Mouse (Mus musculus): ENCODE results near the gene Smo. TPM values are rescaled to one million over a fixed set of nuclear protein-coding genes. Genes with fewer than 3 reads are reported as not detected.

Gene Smo
- total RNA-seq, 2 experiments from 2014 or later = 21.2 to 26.3 TPM

DNA sequence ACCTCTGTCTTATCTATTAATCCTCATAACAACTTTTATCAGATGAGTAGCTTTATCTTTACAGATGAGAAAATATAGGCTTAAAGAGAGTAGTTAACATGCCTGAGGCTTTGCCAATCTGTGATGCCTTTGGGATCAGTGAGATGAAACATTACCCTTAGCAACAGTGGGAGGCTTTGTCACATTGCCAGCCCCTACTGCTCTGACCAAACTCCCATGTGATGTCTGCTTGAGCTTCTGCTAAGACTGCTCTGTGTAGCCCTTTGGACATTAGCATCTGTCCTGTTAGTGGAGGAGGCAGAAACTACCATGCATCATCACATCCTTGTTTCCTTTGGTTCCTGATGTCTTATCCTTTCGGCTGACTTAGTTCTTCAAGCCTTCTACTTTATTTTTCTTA, 40.3 kb downstream of the Smo start:
- DNase-seq = peak; percentile 24

DNA sequence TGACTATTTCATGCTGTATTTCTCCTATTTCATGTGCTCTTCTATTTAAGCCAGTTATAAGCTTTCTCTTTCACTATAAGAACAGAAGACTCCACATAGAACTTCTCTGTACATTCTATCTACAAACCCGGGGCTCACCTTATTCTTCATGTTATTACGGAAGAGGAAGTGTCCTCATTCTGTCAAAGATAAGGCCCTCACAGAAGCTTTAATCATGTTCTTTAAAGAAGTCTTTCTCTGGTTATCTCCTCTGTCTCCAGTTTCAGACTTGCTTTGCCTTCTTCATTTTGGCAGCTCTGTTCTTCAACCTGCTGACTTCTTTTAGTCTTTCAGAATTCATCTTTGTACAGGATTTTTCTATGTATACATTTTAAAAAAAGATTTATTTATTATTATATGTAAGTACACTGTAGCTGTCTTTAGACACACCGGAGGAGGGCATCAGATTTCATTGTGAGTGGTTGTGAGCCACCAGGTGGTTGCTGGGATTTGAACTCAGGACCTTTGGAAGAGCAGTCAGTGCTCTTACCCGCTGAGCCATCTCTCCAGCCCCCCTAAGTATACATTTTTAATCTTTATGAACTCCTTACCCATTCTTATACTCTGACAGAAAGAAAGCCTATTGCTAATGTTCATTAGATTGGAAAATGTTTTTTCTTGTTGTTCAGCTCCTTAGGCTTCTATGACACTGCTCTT, 41.4 kb downstream of the Smo start:
- DNase-seq = no peak

DNA sequence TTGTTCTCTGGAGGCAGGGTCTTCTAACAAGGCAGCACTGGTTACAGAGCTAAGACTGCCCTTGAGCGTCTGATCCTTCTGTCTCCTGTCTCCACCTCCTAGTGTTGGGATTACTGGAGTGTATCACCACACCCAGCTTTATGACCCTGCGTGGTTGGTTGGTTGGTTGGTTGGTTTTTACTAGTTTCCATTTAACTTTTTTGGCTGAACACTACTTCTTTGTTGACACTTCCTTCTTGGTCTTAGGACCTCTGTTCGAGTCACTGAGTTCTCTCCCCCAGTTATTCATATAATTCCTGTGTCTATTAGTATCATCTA, 41.9 kb downstream of the Smo start:
- DNase-seq = no peak

DNA sequence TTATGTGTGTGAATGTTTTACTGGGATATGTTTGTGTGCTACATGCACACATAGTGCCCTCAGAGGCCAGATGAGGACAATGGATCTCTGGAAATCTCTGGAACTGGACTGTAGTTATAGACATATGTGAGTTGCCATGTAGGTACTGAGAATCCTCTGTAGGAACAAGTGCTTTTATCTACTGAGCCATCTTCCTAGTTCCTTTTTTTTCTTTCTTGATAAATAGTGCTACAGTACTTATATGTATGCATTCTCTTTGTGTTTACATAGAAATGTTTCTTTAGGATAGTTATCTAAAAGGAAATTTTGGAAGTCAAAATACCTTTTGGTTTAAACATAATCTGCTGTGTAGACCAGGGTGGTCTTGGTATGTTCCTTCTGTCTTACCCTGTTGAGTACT, 44.8 kb downstream of the Smo start:
- no peak for DNase-seq

DNA sequence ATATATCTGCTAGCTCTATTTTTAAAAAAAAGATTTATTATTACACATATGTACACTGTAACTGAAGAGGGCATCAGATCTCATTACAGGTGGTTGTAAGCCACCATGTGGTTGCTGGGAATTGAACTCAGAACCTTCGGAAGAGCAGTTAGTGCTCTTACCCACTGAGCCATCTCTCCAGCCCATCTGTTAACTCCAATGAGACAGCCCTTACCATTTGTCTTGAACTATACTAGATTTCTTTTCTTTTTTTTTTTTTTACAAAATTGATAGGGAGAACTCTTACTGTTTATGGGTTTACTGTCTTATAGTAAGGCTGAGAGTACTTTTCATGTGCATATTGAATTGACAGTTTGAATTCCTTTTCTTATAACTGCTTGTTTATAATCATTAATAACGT, 45.3 kb downstream of the Smo start:
- DNase-seq = no peak

DNA sequence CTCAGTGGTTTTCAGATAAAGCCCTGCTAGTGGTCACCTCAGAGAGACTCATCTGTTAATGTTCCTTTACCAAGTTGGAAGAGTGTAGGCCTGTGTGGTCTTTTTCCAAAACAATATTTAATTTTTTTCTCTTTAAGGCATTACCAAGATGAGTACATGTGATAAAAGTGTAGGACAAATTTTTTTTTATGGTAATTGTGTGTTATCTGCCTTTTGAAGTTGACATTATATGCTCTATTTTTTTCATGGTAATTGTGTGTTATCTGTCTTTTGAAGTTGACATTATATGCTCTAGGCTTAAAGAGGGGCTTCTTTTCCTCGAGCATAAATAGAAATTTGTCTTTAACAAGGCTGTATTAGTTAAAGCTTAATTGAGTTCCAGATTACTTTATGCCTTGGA, 46.9 kb downstream of the Smo start:
- DNase-seq = no peak

DNA sequence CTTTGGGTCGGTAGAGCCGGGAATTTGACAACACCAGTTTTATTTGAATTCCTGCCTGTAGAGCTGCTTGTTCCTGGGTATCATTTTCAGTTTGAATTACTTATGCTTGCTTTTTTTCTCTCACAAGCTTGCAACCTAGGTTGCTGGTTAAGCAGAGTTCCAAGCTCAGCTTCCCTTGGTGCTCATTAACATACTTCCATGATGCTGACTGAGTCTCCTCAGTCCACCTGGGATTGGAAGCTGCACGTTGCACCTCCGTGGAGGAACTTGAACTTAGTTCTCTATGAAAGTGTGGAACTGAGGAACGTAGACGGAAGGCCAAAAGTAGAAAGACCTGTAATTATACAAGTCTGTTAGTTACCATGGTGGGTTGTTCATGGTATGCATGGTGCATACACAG, 48.7 kb downstream of the Smo start:
- no peak for DNase-seq

DNA sequence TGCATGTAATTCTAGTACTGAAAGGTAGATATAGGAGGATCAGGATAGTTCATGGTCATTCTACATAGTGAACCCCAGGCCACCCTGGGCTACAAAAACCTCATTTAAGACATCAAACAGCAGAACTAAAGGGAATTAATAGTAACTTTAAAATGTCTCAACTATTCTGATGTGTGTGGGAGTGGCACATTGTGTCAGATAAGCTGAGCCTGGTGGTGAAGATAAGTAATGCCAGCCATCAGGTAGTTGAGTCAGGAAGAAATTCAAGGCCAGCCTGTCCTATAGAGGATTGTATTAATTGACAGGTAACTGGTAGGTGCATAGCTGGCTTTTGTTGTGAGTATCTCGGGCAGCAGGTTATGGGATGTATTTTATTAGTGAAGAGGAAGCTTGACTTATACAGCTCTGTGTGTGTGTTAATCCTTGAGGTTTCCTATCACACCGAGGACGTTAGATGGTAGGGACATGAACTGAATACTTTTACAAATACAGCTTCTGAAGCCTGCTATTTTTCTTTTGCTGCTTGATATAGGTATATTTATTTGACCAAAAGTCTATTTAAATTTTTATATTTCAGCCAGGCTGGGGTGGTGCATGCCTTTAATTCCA, 49.2 kb downstream of the Smo start:
- DNase-seq = no peak

DNA sequence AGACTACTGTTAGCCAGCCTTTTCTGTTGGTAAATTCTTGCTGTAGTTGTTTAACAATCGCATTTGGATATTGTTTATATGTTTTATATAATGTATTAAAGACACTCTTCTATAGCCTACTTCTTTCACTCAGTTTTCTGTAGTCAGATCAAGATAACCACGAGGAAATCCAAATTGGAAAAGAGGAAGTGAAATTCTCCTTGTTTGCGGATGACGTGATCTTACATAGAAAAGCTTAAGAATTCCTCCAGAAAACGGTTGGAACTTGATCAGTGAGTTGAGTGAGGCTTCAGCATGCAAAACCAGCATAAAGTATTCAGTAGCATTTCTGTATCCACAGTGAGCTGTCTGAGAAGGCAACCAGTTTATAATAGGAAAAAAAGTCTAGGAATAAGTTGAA, 50.5 kb downstream of the Smo start:
- no peak for DNase-seq

DNA sequence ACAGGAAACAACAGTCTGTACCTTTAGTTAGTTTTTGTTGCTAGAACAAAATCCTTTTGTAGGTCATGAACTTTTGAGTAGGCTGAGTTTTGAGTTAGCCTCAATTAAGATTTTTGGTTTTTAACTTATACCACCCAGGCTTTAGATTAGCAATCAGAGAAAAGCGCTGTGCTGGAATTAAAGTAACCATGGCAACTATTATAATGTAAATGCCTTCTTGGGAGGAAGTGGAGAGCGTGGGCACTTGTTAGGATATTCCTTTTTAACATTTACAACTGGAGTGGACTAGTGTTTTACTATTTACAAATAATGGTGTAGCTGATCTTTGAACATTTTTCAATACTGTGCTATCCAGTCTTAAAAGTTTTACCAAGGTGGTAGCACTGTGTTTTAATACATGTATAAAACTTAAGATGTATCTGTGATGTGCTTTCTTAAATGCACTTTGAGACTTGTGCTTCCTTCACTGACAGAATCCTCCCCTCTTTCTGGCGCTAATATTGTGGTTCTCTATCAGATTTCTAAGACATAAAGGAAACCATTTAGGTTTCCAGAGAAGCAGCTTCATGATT, 53.6 kb downstream of the Smo start:
- no peak for DNase-seq

DNA sequence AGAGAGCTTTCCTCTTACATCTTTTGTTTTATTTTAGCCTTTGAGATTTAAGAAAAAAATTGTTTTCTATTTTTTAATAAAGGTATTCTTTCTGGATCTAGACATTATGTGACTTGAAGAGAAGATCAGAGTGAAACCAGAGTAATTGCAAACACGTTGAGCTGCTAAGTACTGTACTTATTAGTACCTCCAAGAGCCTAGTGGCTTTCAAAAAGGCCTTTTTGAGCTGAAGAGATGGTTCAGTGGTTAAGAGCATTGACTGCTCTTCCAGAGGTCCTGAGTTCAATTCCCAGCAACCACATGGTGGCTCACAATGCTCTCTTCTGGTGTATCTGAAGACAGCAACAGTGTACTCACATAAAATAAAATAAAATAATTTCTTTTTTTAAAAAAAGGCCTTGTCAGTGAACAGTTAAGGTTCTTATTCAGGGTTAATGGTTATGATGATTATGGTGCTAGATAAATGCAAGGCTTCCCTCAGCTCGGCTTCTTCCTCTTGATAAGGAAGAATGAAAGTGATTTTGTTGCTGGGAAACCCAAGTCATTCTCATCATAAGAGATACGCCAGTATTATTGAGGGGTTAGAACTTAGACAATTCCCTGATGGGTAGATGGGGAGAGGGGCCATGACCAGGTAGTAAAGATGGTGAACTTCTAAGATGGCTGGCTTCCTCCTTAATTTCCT, 54.9 kb downstream of the Smo start:
- no peak for DNase-seq

DNA sequence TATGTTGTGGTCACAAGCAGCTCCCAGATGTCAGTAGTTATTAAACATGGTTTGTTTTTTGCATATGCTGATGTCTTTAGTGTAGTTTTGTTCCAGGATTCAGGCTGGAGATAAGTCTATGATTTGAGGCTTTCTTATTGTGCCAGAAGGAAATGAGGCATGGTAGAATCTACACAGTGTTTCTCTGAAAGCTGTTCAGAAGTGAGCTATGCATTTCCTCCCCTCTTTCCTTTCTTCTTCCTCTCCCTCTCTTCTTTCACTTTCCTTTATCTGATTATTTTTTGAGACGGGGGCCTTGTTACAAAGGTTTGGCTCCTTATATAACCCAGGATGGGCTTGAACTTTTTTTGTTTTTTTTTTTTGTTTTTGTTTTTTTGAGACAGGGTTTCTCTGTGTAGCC, 58.2 kb downstream of the Smo start:
- DNase-seq = no peak

DNA sequence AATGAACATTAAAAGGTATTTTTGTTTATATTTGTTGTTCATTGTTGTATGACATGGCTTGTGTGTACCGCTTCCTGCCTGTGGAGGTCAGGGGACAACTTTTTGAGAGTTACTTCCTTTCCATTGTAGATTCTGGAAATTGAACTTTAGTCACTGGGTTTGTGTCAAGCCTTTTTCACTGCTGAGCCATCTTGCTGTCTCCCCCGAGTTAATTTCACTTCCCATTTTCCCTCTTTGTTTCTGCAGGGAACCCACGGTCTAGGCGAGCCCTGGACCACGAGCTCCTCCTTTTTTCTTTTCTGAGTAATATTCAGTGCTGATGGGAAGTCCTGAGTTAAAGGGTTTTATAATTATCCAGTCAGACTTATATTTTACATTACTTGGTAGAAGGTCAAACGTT, 59.3 kb downstream of the Smo start:
- DNase-seq = no peak

DNA sequence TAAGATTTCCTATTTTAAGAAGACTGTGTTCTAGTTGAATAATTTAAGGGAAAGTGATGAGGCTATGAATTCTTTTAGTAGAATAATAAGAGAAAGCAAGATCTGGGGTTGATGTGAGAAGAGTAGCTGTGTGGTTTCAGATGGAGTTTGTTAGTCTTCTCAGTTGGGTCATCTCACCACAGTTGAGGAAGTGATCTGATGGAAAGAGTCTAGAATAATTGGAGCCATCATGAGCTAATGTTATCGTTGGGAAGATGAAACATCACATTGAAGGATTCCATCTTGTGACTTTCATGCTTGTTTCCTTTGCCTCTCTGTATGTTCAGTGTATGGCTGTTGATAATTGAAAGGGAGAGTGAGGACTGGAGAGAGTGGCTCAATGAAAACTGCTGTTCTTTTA, 67.7 kb downstream of the Smo start:
- DNase-seq = no peak

DNA sequence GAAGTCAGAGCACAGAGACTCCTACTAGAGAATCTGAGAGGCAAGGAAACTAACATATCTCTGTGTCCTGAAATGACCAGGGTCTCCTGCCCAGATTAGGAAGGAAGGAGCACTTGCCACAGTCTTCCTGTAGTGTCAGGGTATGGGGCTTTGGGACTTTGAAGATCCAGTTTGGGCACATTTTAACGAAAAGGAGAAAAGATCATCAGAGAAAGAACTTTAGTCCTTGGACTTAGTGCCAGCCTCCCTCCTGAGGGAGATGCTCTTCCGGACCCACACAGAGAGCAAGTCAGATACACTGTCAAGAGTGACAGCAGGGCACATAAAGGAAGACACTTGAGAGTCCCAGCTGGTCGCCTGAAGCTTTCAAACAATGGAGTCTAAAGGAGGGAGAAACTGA, 68.7 kb downstream of the Smo start:
- no peak for DNase-seq

DNA sequence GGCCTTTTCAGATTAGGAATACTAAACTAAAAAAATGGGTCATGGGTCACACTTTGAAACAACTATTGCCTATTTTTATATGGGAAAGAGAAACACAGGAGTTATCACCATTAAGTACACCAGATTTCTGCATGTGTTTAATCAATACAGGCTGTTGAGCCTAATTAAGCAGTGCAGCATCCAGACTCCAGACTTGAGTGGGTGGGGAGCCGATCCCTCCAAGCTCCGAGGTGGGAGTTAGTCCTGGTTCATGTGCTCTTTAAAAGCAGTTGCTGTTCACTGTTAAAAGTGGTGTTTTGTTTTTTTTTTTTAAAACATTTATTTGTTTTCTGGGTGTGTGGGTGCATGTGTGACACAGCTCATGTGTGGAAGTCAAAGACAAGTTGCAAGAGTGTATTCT, 70.1 kb downstream of the Smo start:
- DNase-seq = no peak

Other genes with a start within 250 kb of the Smo start
- 10 to 100 TPM; 19.0 to 27.2 TPM for gene Kcp, start 227.6 kb upstream of the Smo start, total RNA-seq (2021)
- gene Irf5, start 208.9 kb upstream of the Smo start, total RNA-seq (2021) = 1 to 10 TPM; 1.8 to 2.8 TPM
- gene Tnpo3, start 125.6 kb upstream of the Smo start, total RNA-seq (2021) = 10 to 100 TPM; 33.8 to 37.1 TPM
- 1 to 10 TPM; 3.1 to 5.1 TPM for gene Tspan33, start 41.3 kb upstream of the Smo start, total RNA-seq (2021)
- gene Ahcyl2, start 32.5 kb downstream of the Smo start, total RNA-seq (2021) = 10 to 100 TPM in 1 of 2 experiments, 1 to 10 TPM in 1; 8.8 to 11.8 TPM
- 1 to 10 TPM; 5.3 to 5.5 TPM for gene Strip2, start 181.5 kb downstream of the Smo start, total RNA-seq (2021)